Mouse (Mus musculus) spleen, adult 2 months (tissue): ENCODE data around the gene Cldn18.

Experiments
- CTCF ChIP-seq: fragments of 200-500 bp; IDR thresholded peaks from 2 replicates; pipeline ENCODE4 v1.5.1; 2011; ENCODE audit warnings: mild to moderate bottlenecking, inconsistent platforms; ENCODE audit not compliant: insufficient read depth, insufficient read length, insufficient replicate concordance; ENCODE audit errors: extremely low read depth
- POLR2A ChIP-seq: fragments of 200-500 bp; IDR thresholded peaks from 2 replicates; pipeline ENCODE4 v1.6.1; 2011; ENCODE audit warnings: low read depth, low read length, inconsistent platforms

DNA sequence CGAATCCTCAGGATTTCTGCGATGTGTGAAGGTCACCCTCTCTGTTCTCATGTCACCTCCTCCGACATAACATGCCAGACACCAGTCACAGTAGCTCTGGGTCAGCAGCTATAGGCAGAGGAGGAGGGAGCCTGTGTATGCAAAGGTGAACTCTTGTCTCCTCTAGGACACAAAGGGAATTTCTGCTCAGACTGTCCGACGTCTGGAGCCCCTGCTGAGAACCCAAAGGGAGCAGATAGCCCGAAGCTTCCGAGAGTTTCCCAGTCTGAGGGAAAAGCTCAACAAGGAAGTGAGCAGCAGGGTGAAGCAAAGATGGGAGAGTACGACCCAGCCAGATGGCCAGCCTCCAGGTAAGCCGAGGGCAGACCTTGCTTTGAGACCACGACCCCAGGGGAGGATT is 56.3 kb downstream of the Cldn18 start:
- TF ChIP-seq CTCF (no peak), POLR2A (no peak)
